Mouse (Mus musculus) myocyte (in vitro differentiated cells): ENCODE results near the gene Ubqln4.

Experiments
- E2F4 ChIP-seq: IDR thresholded peaks from one replicate; pipeline ENCODE4 v1.6.1; 2011; ENCODE audit warnings: mild to moderate bottlenecking, control low read depth, moderate library complexity; ENCODE audit not compliant: insufficient read depth
- MAX ChIP-seq: IDR thresholded peaks from one replicate; pipeline ENCODE4 v1.6.1; 2011; ENCODE audit warnings: low read depth, mild to moderate bottlenecking, control low read depth
- MYOD1 ChIP-seq, 3 experiments: IDR thresholded peaks; one replicate each; pipeline ENCODE4 v1.6.1; 2011; ENCODE audit warnings: control low read depth in 2 of 3, low read depth in 2 of 3, mild to moderate bottlenecking in 2 of 3, moderate library complexity in 1 of 3; ENCODE audit not compliant: insufficient read length in 2 of 3, control insufficient read depth in 1 of 3
- MYOG ChIP-seq, 3 experiments: IDR thresholded peaks; one replicate each; pipeline ENCODE4 v1.6.1; 2011; ENCODE audit warnings: control low read depth in 2 of 3, low read depth in 2 of 3, mild to moderate bottlenecking in 2 of 3; ENCODE audit not compliant: insufficient read length in 2 of 3, control insufficient read depth in 1 of 3, insufficient read depth in 1 of 3
- POLR2A ChIP-seq: IDR thresholded peaks from one replicate; pipeline ENCODE4 v1.6.1; 2011; ENCODE audit warnings: low read depth, mild to moderate bottlenecking, control low read depth, moderate library complexity; ENCODE audit not compliant: insufficient read length
- POLR2AphosphoS2 ChIP-seq: IDR thresholded peaks from one replicate; pipeline ENCODE4 v1.6.1; 2011; ENCODE audit warnings: low read depth, control low read depth; ENCODE audit not compliant: insufficient read length
- TCF3 ChIP-seq: IDR thresholded peaks from one replicate; pipeline ENCODE4 v1.6.1; 2011; ENCODE audit warnings: low read depth, control low read depth; ENCODE audit not compliant: insufficient read length
- USF1 ChIP-seq: IDR thresholded peaks from one replicate; pipeline ENCODE4 v1.6.1; 2011; ENCODE audit warnings: low read depth, mild to moderate bottlenecking, control low read depth, moderate library complexity

GRCm38 (mm10) chr3:88556616-88557015 is 3.1 kb downstream of the Ubqln4 start:
- TF ChIP-seq POLR2AphosphoS2 (no peak), POLR2A (no peak), USF1 (no peak), E2F4 (no peak), MYOG (IDR thresholded peaks at IDR 0.05; ENCODE audit: control insufficient read depth in 1 of 3, insufficient read depth in 1 of 3, insufficient read length in 2 of 3, low read depth in 2 of 3) (no peak), MYOD1 (IDR thresholded peaks at IDR 0.05; ENCODE audit: control insufficient read depth in 1 of 3, insufficient read length in 2 of 3, low read depth in 2 of 3) (no peak), MAX (no peak), TCF3 (no peak)
